Mouse (Mus musculus): ENCODE measurements around the gene Usp6nl. TPM values are rescaled to one million over a fixed set of nuclear protein-coding genes. Genes with fewer than 3 reads are reported as not detected.

Usp6nl gene
- polyA plus RNA-seq, 1 experiment = 17.9 TPM

- TF ChIP-seq CTCF (IDR thresholded peaks at IDR 0.05; ENCODE audit: borderline replicate concordance, extremely low read depth, insufficient read depth, insufficient read length) = no peak
- no peak for TF ChIP-seq POLR2A (IDR thresholded peaks at IDR 0.05; ENCODE audit: borderline replicate concordance, extremely low read depth, insufficient read depth, insufficient read length, poor library complexity, severe bottlenecking)
- no peak for DNase-seq (ENCODE audit: low read depth)
Observed at GRCm38 (mm10) chr2:6459282-6460047, 137.0 kb downstream of the Usp6nl start.

- DNase-seq (ENCODE audit: low read depth) = no peak
- no peak for TF ChIP-seq CTCF (IDR thresholded peaks at IDR 0.05; ENCODE audit: borderline replicate concordance, extremely low read depth, insufficient read depth, insufficient read length)
- TF ChIP-seq POLR2A (IDR thresholded peaks at IDR 0.05; ENCODE audit: borderline replicate concordance, extremely low read depth, insufficient read depth, insufficient read length, poor library complexity, severe bottlenecking) = no peak
Observed at GRCm38 (mm10) chr2:6462306-6462705, 139.8 kb downstream of the Usp6nl start.

DNA sequence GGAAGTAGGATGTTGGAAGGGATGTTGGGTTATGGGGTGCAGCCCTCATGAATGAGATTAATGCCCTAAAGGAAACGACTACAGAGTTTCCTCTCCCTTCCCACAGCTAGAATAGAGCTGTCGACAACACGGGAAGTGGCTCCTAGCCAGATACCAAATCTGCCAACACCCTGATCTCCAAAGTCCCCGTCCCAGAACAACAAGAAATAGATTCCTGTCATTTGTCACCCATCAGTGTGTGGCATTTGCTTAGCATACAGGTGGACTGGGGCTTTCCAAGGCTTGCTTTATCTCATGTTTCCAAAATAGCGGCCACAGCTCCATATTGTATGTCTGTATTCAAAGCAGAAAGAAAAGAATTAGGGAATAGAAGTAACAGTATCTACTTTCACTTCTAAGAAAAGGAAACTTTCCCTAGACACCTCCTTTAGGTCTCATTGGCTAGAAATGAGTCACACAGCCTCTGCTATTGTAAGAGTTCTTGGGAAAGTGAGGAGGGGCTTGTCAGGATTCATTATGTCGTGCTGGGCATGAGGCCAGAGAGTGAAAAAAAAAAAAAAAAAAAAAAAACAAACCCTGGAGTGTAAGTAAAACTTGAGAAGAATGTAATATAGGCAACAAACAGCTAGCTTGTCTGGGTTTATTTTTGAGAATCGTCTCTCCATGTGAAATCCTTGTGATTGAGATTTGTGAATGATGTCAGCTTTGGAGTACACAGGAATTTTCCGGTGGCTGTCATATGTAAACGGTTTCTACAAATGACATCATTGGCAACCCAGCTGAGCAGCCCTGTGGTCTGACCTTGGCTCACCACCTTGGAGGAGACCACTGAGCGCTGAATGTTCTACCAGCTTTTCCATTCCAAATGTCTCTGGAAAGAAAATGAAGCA lies 141.6 kb downstream of the Usp6nl start:
- DNase-seq (ENCODE audit: low read depth) = peak; percentile 95
- TF ChIP-seq CTCF (IDR thresholded peaks at IDR 0.05; ENCODE audit: borderline replicate concordance, extremely low read depth, insufficient read depth, insufficient read length) (no peak), POLR2A (IDR thresholded peaks at IDR 0.05; ENCODE audit: borderline replicate concordance, extremely low read depth, insufficient read depth, insufficient read length, poor library complexity, severe bottlenecking) (no peak)

GRCm38 (mm10) chr2:6466396-6466795 lies 143.9 kb downstream of the Usp6nl start:
- no peak for DNase-seq (ENCODE audit: low read depth)
- TF ChIP-seq CTCF (IDR thresholded peaks at IDR 0.05; ENCODE audit: borderline replicate concordance, extremely low read depth, insufficient read depth, insufficient read length) = no peak
- no peak for TF ChIP-seq POLR2A (IDR thresholded peaks at IDR 0.05; ENCODE audit: borderline replicate concordance, extremely low read depth, insufficient read depth, insufficient read length, poor library complexity, severe bottlenecking)

- DNase-seq (ENCODE audit: low read depth) = no peak
- TF ChIP-seq CTCF (IDR thresholded peaks at IDR 0.05; ENCODE audit: borderline replicate concordance, extremely low read depth, insufficient read depth, insufficient read length) (no peak), POLR2A (IDR thresholded peaks at IDR 0.05; ENCODE audit: borderline replicate concordance, extremely low read depth, insufficient read depth, insufficient read length, poor library complexity, severe bottlenecking) (no peak)
Observed at GRCm38 (mm10) chr2:6467318-6467717, 144.9 kb downstream of the Usp6nl start.

GRCm38 (mm10) chr2:6469164-6469563 lies 146.7 kb downstream of the Usp6nl start:
- TF ChIP-seq POLR2A (IDR thresholded peaks at IDR 0.05; ENCODE audit: borderline replicate concordance, extremely low read depth, insufficient read depth, insufficient read length, poor library complexity, severe bottlenecking) (no peak), CTCF (IDR thresholded peaks at IDR 0.05; ENCODE audit: borderline replicate concordance, extremely low read depth, insufficient read depth, insufficient read length) (peak; percentile 79)
- DNase-seq (ENCODE audit: low read depth) = peak; percentile 82

DNA sequence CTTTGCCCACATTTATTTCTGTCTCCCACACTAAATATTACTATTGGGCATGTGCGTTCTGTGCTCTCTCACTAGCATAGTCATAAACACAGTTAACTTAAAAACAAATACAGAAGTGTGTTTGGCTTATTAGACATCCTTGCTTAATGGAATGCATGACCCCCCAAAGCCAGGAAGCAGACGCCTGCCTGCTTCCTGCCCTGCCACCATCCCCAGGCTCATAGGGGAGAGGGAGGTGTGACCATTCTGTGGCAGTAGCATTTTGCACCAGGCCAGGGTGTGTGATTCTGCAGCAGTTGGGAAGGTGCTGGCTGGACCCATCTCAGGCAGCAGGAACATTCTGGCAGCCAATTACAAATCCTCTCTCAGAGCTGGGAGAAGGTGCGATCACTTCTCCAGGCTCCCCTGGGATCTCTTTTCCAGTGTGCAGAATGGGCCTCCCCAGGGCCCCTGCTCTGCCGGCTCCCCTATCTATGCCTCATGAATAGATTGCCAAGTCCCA lies 148.7 kb downstream of the Usp6nl start:
- no peak for TF ChIP-seq POLR2A (IDR thresholded peaks at IDR 0.05; ENCODE audit: borderline replicate concordance, extremely low read depth, insufficient read depth, insufficient read length, poor library complexity, severe bottlenecking)
- no peak for TF ChIP-seq CTCF (IDR thresholded peaks at IDR 0.05; ENCODE audit: borderline replicate concordance, extremely low read depth, insufficient read depth, insufficient read length)
- no peak for DNase-seq (ENCODE audit: low read depth)

DNA sequence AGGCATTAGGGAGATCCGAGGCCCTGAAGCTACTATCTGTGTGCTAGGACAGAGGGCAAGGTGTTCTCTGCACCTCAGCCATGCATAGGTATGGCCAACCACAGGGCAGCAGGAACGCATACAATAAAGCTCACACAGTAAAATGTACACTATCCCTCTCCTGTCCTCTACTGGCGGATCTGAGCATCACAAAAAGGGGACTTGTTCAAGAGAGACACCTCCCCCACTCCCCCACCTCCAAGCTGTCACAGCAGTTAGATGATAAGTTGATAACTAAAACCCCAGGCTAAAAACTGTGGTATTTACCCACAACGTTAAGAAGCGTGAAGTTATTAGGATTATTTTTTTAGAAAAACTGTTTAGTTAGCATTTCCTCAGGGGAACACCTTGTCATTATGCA lies 151.4 kb downstream of the Usp6nl start:
- no peak for DNase-seq (ENCODE audit: low read depth)
- TF ChIP-seq CTCF (IDR thresholded peaks at IDR 0.05; ENCODE audit: borderline replicate concordance, extremely low read depth, insufficient read depth, insufficient read length) (no peak; the same call in 1 of the 2 replicates), POLR2A (IDR thresholded peaks at IDR 0.05; ENCODE audit: borderline replicate concordance, extremely low read depth, insufficient read depth, insufficient read length, poor library complexity, severe bottlenecking) (no peak)

DNA sequence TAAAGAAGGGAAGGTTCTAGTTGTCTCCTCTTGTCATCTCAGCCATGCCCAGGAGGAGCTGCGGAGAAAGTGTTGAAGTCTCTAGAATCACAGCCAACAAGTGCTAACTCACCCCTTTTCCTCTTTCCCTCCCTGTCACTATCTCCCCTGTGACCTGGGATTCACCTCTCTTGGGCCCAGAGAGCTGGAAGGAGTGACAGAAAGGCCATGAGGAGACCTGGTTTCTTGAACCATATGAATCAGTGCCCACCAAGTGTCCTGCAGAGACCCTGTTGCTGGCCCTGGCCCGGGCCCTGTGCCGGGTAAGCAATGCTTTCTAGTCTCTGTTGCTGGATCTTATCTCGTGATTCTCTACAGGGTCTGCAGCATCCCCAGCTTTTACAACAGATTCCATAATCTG lies 155.4 kb downstream of the Usp6nl start:
- TF ChIP-seq POLR2A (IDR thresholded peaks at IDR 0.05; ENCODE audit: borderline replicate concordance, extremely low read depth, insufficient read depth, insufficient read length, poor library complexity, severe bottlenecking) (no peak), CTCF (IDR thresholded peaks at IDR 0.05; ENCODE audit: borderline replicate concordance, extremely low read depth, insufficient read depth, insufficient read length) (no peak)
- no peak for DNase-seq (ENCODE audit: low read depth)

GRCm38 (mm10) chr2:6478361-6478965 lies 156.0 kb downstream of the Usp6nl start:
- DNase-seq (ENCODE audit: low read depth) = peak; percentile 63
- TF ChIP-seq CTCF (IDR thresholded peaks at IDR 0.05; ENCODE audit: borderline replicate concordance, extremely low read depth, insufficient read depth, insufficient read length) (no peak), POLR2A (IDR thresholded peaks at IDR 0.05; ENCODE audit: borderline replicate concordance, extremely low read depth, insufficient read depth, insufficient read length, poor library complexity, severe bottlenecking) (no peak)

GRCm38 (mm10) chr2:6478966-6479391 lies 156.5 kb downstream of the Usp6nl start:
- peak; percentile 77 for DNase-seq (ENCODE audit: low read depth)
- TF ChIP-seq CTCF (IDR thresholded peaks at IDR 0.05; ENCODE audit: borderline replicate concordance, extremely low read depth, insufficient read depth, insufficient read length) (no peak), POLR2A (IDR thresholded peaks at IDR 0.05; ENCODE audit: borderline replicate concordance, extremely low read depth, insufficient read depth, insufficient read length, poor library complexity, severe bottlenecking) (no peak)
